Mouse (Mus musculus) retina, postnatal 1 day (tissue): ENCODE results near the gene Kcmf1.
"Not testable (repeated sequence)": the region's sequence is repeated elsewhere in the genome, so short reads cannot be mapped to it uniquely, and the experiment has no call there.

Experiments
- DNase-seq: peaks from one replicate; pipeline ENCODE4 v3.0.0-alpha.2; 2012

Gene Kcmf1

GRCm38 (mm10) chr6:72898244-72899200 lies 1.3 kb downstream of the Kcmf1 start:
- DNase-seq: peak; percentile 65

- no peak for DNase-seq
Measured at GRCm38 (mm10) chr6:72895000-72895399, 4.8 kb downstream of the Kcmf1 start.

DNA sequence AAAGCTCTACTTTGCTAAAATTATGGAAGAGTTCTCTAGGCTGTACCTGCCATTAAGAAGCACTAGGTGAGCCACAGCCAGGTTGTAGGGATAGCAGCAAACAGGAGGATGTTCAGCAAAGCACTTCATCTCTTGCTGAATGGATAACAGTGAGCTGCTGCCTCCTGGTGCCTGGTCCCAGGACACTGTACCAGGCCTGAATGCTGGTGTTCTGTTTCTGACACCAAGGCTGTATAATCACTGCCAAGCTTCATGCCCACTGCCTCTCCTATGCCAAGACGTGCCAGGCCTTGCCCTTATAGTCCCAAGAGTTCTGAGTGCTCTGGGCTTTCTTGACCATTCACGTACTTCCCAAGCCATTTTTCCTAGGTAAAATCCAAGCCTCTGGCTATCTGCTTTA lies 8.5 kb downstream of the Kcmf1 start:
- DNase-seq: no peak

- no peak for DNase-seq
Measured at GRCm38 (mm10) chr6:72888655-72889054, 11.1 kb downstream of the Kcmf1 start.

DNA sequence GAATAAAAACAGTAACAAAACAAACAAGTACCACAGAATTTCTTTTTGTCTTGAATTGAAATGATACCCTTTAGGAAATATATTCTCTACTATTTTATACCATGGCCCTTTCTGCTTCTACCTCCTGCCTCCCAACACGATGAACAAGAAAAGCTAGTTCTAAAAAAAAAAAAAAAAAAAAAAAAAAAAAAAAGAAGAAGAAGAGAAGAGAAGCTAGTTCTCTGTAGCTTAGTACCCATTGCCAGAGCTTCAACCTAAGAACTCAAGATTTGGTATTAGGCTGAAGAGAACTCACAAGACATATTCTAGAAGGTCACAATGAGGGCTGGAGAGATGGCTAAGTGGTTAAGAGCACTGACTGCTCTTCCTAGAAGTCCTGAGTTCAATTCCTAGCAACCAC lies 14.5 kb downstream of the Kcmf1 start:
- DNase-seq: no peak

DNA sequence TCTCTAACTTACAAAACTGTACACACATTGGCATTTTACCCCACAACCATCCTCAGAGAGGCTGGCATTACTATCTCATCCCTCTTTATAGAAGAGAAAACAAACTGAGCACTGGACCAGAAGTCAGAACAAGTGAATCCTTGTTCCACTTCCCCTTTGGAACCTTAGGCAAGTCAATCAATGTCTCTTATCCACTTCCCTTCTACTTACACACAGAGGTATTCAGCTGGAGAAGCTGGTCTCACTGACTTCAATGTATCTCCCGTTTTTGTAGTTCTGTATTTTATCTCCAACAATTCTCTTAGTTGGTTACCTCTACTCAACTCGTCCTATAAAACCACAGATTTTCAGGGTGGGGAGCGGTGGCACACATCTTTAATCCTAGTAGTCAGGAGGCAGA lies 15.0 kb downstream of the Kcmf1 start:
- DNase-seq: no peak

DNA sequence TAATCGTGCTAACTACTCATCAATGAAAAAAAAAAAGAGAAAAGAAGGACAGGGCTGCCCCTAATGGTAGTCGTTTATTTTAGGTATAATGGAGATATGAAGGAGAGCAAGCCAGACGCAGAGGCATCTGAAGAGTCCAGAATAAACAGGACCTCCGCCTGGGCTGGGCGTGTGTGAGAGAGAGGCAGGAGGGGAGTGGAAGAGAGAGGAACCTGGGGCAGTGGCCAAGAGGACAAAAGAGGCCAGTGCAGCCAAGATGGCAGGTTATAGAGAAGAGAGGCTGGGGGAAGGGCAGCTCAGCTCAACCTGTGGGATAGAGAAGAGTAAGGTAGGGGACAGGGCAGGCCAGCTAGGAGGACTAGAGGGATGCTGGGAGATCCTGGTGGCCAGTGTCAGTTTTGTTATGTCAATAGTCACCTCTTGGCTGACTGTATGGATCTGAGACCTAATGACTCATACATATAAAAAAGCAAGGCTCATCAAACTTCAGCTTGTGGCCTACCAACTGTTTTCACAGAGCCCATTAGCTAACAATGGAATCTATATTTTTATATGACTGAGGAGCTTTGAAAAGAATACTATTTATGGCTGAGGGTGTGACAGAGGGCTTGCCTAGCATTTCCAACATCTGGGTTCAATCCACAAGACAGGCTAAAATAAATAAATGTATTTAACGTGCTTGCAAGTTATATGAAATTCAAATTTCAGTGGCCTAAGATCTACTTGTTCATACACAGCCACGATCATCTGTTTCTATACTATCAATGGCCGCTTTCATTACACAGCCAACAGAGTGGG lies 16.9 kb downstream of the Kcmf1 start:
- no peak for DNase-seq

- no peak for DNase-seq
Measured at GRCm38 (mm10) chr6:72882222-72882621, 17.6 kb downstream of the Kcmf1 start.

- DNase-seq: no peak
Measured at GRCm38 (mm10) chr6:72881619-72881979, 18.2 kb downstream of the Kcmf1 start.

- DNase-seq: no peak
Measured at GRCm38 (mm10) chr6:72880913-72881618, 18.7 kb downstream of the Kcmf1 start.

DNA sequence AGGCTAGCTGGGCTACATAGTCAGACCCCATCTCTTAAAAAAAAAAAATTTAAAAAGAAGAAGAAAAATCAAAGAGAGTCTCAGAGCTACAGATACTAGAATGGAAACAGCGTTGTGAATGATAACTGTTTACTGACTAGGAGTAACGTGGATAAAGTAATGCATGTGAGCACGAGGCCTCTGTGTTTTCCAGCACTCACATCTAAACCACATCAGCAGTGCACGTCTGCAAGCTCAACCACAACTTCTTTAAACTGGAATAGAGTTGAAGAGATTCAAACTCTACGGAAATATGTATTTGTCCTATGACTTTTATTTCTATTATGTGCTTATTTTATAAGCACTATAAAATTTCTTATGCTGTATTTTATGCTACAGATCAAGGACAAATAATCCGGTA lies 23.1 kb downstream of the Kcmf1 start:
- no peak for DNase-seq

- DNase-seq: no peak
Measured at GRCm38 (mm10) chr6:72873338-72873737, 26.4 kb downstream of the Kcmf1 start.

- DNase-seq: no peak
Measured at GRCm38 (mm10) chr6:72872276-72872675, 27.5 kb downstream of the Kcmf1 start.

DNA sequence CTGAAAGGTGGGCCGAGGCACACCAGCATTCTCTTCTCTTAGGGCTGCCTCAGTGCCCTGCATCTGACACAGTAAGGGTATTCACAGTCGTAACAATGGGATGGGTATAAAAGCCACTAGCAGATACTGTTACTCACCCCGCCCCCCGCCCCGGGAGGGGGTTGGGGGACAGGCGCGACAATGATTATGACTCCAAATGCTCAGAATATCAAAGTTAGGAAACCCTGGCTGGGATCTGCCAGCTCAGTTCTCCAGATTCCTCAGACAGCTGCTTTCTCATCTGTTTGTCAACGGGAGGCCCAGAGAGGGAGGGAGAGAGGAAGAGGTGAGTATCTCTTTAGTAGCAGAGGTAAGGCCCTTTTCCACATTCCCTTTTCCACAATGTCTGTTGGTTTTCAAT lies 30.2 kb downstream of the Kcmf1 start:
- DNase-seq: no peak

DNA sequence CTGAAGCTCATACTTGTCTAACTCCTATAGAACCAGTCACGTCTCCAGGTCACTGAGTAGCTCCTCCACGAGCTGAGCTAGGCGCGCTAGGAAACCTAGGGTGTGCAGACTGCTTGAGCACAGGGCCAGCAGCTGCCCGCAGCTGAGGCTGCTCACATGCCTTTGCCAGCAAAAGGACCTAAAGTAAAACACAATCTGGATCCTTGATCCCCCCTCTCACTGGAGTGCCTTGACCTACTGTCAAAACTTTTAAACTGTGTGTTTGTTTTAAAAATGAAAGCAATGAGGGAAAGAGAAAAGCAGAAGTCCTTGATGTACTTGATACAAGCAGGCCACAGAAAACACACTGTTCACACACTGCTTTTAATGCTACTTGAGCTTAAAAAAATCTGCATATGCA lies 31.1 kb downstream of the Kcmf1 start:
- no peak for DNase-seq

GRCm38 (mm10) chr6:72867746-72868145 lies 32.0 kb downstream of the Kcmf1 start:
- no peak for DNase-seq

DNA sequence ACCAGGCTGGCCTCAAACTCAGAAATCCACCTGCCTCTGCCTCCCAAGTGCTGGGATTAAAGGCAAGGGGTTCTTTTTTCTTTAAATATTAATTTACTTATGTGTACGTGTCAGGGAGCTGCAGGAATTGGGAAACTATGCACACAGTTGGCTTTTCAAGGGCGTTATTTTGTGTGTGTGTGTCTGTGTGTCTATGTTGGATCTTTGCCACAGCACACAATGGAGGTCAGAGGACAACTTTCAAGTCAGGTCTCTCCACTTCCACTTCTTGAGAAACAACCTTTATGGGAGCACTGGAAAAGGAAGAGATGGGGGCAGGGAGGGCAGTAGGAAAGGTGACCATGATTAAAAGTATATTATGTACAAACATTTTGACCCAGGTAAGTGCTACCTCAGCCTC lies 33.5 kb downstream of the Kcmf1 start:
- DNase-seq: no peak

DNA sequence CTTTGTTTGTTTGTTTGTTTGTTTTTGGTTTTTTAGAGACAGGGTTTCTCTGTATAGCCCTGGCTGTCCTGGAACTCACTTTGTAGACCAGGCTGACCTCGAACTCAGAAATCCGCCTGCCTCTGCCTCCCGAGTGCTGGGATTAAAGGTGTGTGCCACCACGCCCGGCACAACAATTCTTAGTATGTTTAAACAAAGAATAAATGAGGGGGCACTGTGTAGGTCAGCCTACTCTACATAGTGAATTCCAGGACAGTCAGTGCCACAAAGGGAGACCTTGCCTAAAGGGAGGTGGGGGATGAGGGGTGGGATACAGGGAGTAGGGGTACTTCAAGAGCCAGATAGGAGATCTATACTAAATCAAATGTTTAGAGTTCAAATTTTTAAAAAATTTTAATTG lies 37.1 kb downstream of the Kcmf1 start:
- not testable (repeated sequence) for DNase-seq

DNA sequence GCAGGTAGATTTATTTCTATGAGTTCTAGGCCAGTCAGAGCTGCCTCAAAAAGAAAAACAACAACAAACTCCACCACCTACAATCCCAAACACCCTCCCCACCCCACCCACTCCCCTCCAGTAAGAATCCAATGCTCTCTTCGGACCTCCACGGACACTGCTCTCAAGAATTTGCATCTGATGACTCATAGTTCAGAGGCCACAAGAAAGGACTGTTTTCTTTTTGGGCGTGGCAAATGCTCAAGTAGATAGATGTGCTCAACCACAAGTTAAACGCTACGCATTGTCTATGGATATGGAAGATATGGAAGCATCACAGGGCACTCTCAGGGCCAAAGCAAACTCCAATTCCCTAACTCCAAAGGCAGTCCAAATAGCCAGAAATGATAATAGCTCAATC lies 45.5 kb downstream of the Kcmf1 start:
- DNase-seq: no peak

GRCm38 (mm10) chr6:72852180-72852579 lies 47.6 kb downstream of the Kcmf1 start:
- DNase-seq: no peak

- peak; percentile 48 for DNase-seq
Measured at GRCm38 (mm10) chr6:72851633-72852032, 48.1 kb downstream of the Kcmf1 start.

GRCm38 (mm10) chr6:72841986-72842502 lies 57.7 kb downstream of the Kcmf1 start:
- DNase-seq: no peak
